In genomic region chr11:42067788-42068187, GRCm38 (mm10) we compare ENCODE assay signal across 8 mouse cellular contexts.
A peak's percentile ranks its signal among the peaks of the same experiment; 100 is the strongest.
DNase-seq lines count a peak whose midpoint lies in the region; ATAC-seq and TF ChIP-seq lines count a peak whose summit lies in the region.

No protein-coding gene starts in this region.

- H3K27me3 ChIP-seq in heart, adult 2 months (ENCODE audit: control insufficient read depth, insufficient read depth, low read length) = no peaks in the 10 kb centered on the region
- no peaks in the 10 kb centered on the region for H3K27me3 ChIP-seq in heart, embryonic 11.5 days (ENCODE audit: control insufficient read depth, insufficient read depth, low read length)
- H3K27me3 ChIP-seq in Patski = peaks cover 3% of the 10 kb centered on the region
- no peaks in the 10 kb centered on the region for H3K27me3 ChIP-seq in embryonic facial prominence, embryonic 10.5 days (replicated peaks; ENCODE audit: low read depth, poor library complexity, severe bottlenecking)
- H3K27me3 ChIP-seq in limb, embryonic 10.5 days (ENCODE audit: low read depth, poor library complexity, severe bottlenecking) = no peaks in the 10 kb centered on the region

- intact Hi-C loops in heart, adult 2 months (cut with DNase I) = loop anchor here (5.0 to 10.0 kb wide), 2 partner anchors 357 to 1140 kb away; no protein-coding TSS in a partner anchor

- no peaks in the 10 kb centered on the region for H3K4me1 ChIP-seq in heart, adult 2 months (ENCODE audit: control insufficient read depth, insufficient read depth, low read length)
- no peaks in the 10 kb centered on the region for H3K4me1 ChIP-seq in heart, embryonic 11.5 days (ENCODE audit: control insufficient read depth, insufficient read depth, low read length)
- H3K4me1 ChIP-seq in embryonic facial prominence, embryonic 10.5 days = no peaks in the 10 kb centered on the region
- H3K4me1 ChIP-seq in limb, embryonic 10.5 days = no peaks in the 10 kb centered on the region

- TF ChIP-seq EP300 in heart, adult 2 months (IDR thresholded peaks at IDR 0.05; ENCODE audit: insufficient read depth, low read depth, low read length) = no peak

- no peak overlapping the region for H3K27ac ChIP-seq in heart, adult 2 months
- H3K27ac ChIP-seq in heart, embryonic 11.5 days (ENCODE audit: low read depth, low read length) = no peak overlapping the region
- H3K27ac ChIP-seq in embryonic facial prominence, embryonic 10.5 days (replicated peaks) = no peak overlapping the region
- no peak overlapping the region for H3K27ac ChIP-seq in limb, embryonic 10.5 days

- no peak overlapping the region for H3K4me2 ChIP-seq in heart, embryonic 11.5 days

- WGBS in heart, adult 2 months = 4% methylated on average over 5 of the region's 5 CpGs
- 10% methylated on average over 5 of the region's 5 CpGs for WGBS in heart, embryonic 11.5 days (ENCODE audit: insufficient replicate concordance)
- WGBS in embryonic facial prominence, embryonic 10.5 days = 14% methylated on average over 5 of the region's 5 CpGs
- WGBS in limb, embryonic 10.5 days = 14% methylated on average over 5 of the region's 5 CpGs

- TF ChIP-seq CTCF in heart, adult 2 months (IDR thresholded peaks at IDR 0.05) = peak; percentile 75
- peak; percentile 32 for TF ChIP-seq CTCF in Patski (IDR thresholded peaks at IDR 0.05)

- no peak for DNase-seq in heart, adult 2 months
- DNase-seq in Patski (ENCODE audit: low read depth, low spot score) = no peak
- peak; percentile 30 for DNase-seq in embryonic facial prominence, embryonic 10.5 days (ENCODE audit: low spot score)
- peak; percentile 39 for DNase-seq in kidney, adult 9 months
- DNase-seq in limb, embryonic 10.5 days (ENCODE audit: low spot score) = peak; percentile 30
- DNase-seq in natural killer cell, adult 2 months (ENCODE audit: low spot score in 2 of 2) = no peak

- H3K4me3 ChIP-seq in heart, adult 2 months = no peak overlapping the region
- no peak overlapping the region for H3K4me3 ChIP-seq in heart, embryonic 11.5 days (ENCODE audit: low read depth, low read length)
- H3K4me3 ChIP-seq in embryonic facial prominence, embryonic 10.5 days = no peak overlapping the region
- H3K4me3 ChIP-seq in limb, embryonic 10.5 days = no peak overlapping the region

- no peak overlapping the region for H3K9ac ChIP-seq in heart, adult 2 months (ENCODE audit: low read depth, low read length)
- no peak overlapping the region for H3K9ac ChIP-seq in heart, embryonic 11.5 days (ENCODE audit: low read depth, low read length)

- POLR2A ChIA-PET in Patski (lab: Charles Lee) = interaction anchor here (0.6 kb wide), 1 partner anchor 138 kb away, joined by 6 read pairs; no protein-coding TSS in a partner anchor

- no peak for TF ChIP-seq POLR2A in heart, adult 2 months (IDR thresholded peaks at IDR 0.05; ENCODE audit: insufficient read depth, low read depth, low read length)

- ATAC-seq in heart, embryonic 11.5 days (replicated peaks; ENCODE audit: insufficient number of reproducible peaks, low FRiP score, low TSS enrichment) = no peak
- no peak for ATAC-seq in Patski
- no peak for ATAC-seq in granulocyte monocyte progenitor cell, adult 5-6 weeks (replicated peaks; ENCODE audit: poor library complexity, severe bottlenecking)

- H3K36me3 ChIP-seq in heart, adult 2 months (ENCODE audit: control insufficient read depth, insufficient read depth, low read length) = no peaks in the 10 kb centered on the region
- no peaks in the 10 kb centered on the region for H3K36me3 ChIP-seq in heart, embryonic 11.5 days (ENCODE audit: control insufficient read depth, insufficient read depth, low read length)
- H3K36me3 ChIP-seq in embryonic facial prominence, embryonic 10.5 days (replicated peaks) = no peaks in the 10 kb centered on the region
- H3K36me3 ChIP-seq in limb, embryonic 10.5 days = no peaks in the 10 kb centered on the region

- CTCF ChIA-PET in Patski (lab: Charles Lee) = no interaction called here

- in situ Hi-C loops in Patski (cut with MboI; ENCODE audit: low pct_unique_long_range_greater_than_20kb) = loop anchor here (25.0 kb wide), 1 partner anchor 1280 kb away; no protein-coding TSS in a partner anchor

- no peaks in the 10 kb centered on the region for H3K79me2 ChIP-seq in heart, adult 2 months (replicated peaks; ENCODE audit: control insufficient read depth, insufficient read depth, low read length)

- no peaks in the 10 kb centered on the region for H3K9me3 ChIP-seq in heart, embryonic 11.5 days (replicated peaks; ENCODE audit: control insufficient read depth, low read length)
- no peaks in the 10 kb centered on the region for H3K9me3 ChIP-seq in embryonic facial prominence, embryonic 10.5 days
- no peaks in the 10 kb centered on the region for H3K9me3 ChIP-seq in limb, embryonic 10.5 days (replicated peaks)

Comparison
In these comparisons a context has a peak if more than half of its experiments do, and no peak if none do; other contexts are left out.
1. DNase-seq: peak in embryonic facial prominence, embryonic 10.5 days (single experiment), kidney, adult 9 months (single experiment) and limb, embryonic 10.5 days (single experiment); none in heart, adult 2 months (0 of 2), Patski (single experiment) and natural killer cell, adult 2 months (0 of 2).